Mouse (Mus musculus) liver, embryonic 16.5 days (tissue): ENCODE data around the gene Ctnna2. TPM values are rescaled to one million over a fixed set of nuclear protein-coding genes. Genes with fewer than 3 reads are reported as not detected.

Experiments used
- ATAC-seq: fragments of 200-750 bp; cut with Nextera tagmentation; 2 replicates; pipeline ENCODE4 v1.8.0; 2017; ENCODE audit warnings: low read depth, mild to moderate bottlenecking, moderate number of reproducible peaks, moderate library complexity
- H3K27ac ChIP-seq: fragments of 300-500 bp; sonication (generic); 2 replicates; pipeline ENCODE4 v1.5.1; 2014; ENCODE audit warnings: mild to moderate bottlenecking, low read length
- H3K27me3 ChIP-seq: fragments of 300-500 bp; sonication (generic); 2 replicates; pipeline ENCODE4 v1.6.1; 2014; ENCODE audit warnings: low read depth, low read length, mixed read lengths; ENCODE audit not compliant: control insufficient read depth, insufficient read depth
- H3K36me3 ChIP-seq: fragments of 300-500 bp; sonication (generic); 2 replicates; pipeline ENCODE4 v1.6.1; 2014; ENCODE audit warnings: mild to moderate bottlenecking; ENCODE audit not compliant: control insufficient read depth, insufficient read depth
- H3K4me1 ChIP-seq: fragments of 300-500 bp; sonication (generic); 2 replicates; pipeline ENCODE4 v1.6.1; 2014; ENCODE audit warnings: low read depth, low read length, mixed read lengths; ENCODE audit not compliant: control insufficient read depth
- H3K4me2 ChIP-seq: fragments of 300-500 bp; sonication (generic); 2 replicates; pipeline ENCODE4 v1.6.1; 2014; ENCODE audit warnings: low read depth, low read length, mixed read lengths
- H3K4me3 ChIP-seq: fragments of 300-500 bp; sonication (generic); 2 replicates; pipeline ENCODE4 v1.5.1; 2014; ENCODE audit warnings: low read depth, mild to moderate bottlenecking, low read length
- H3K9ac ChIP-seq: fragments of 300-500 bp; sonication (generic); 2 replicates; pipeline ENCODE4 v1.6.1; 2014; ENCODE audit warnings: low read depth, low read length
- H3K9me3 ChIP-seq: fragments of 300-500 bp; sonication (generic); replicated peaks from 2 replicates; pipeline ENCODE4 v1.6.1; 2016; ENCODE audit warnings: low read length; ENCODE audit not compliant: control insufficient read depth
- WGBS: fragments of 180-500 bp; shearing (Covaris S2); extraction: QIAGEN DNeasy Blood & Tissue Kit; methylation state at CpG from one replicate; pipeline ENCODE4 v1.1.7; 2014; ENCODE audit not compliant: insufficient replicate concordance; 5-methylcytosine and 5-hydroxymethylcytosine counted together
- polyA plus RNA-seq: library from polyadenylated mRNA; unstranded; fragments of >200 nt; fragmentation: Nextera tagmentation; extraction: Ambion mirVana; gene quantifications from 2 replicates; pipeline ENCODE4 v1.2.1, GENCODE M21; 2015

The Ctnna2 gene
- polyA plus RNA-seq, 1 experiment from 2014 or later, result 0.12 TPM

- no peaks in the 10 kb centered on the region for H3K9me3 ChIP-seq
- no peak overlapping the region for H3K9ac ChIP-seq
- no peak overlapping the region for H3K4me2 ChIP-seq
- H3K4me1 ChIP-seq, result no peaks in the 10 kb centered on the region
- no peak for ATAC-seq
- H3K4me3 ChIP-seq, result no peak overlapping the region
- H3K27me3 ChIP-seq, result no peaks in the 10 kb centered on the region
- H3K27ac ChIP-seq, result no peak overlapping the region
- no peaks in the 10 kb centered on the region for H3K36me3 ChIP-seq
Measured at GRCm38 (mm10) chr6:77343781-77344180, 635.7 kb downstream of the Ctnna2 start.

GRCm38 (mm10) chr6:77335537-77335936, 644.0 kb downstream of the Ctnna2 start:
- Histone ChIP-seq H3K4me1 (no peaks in the 10 kb centered on the region), H3K27ac (no peak overlapping the region), H3K9me3 (no peaks in the 10 kb centered on the region), H3K27me3 (no peaks in the 10 kb centered on the region), H3K4me3 (no peak overlapping the region), H3K36me3 (no peaks in the 10 kb centered on the region), H3K4me2 (no peak overlapping the region), H3K9ac (no peak overlapping the region)
- ATAC-seq, result no peak
- WGBS, result 10% methylated on average over 2 of the region's 2 CpGs

GRCm38 (mm10) chr6:77324748-77325147, 654.8 kb downstream of the Ctnna2 start:
- 49% methylated on average over 3 of the region's 3 CpGs for WGBS
- Histone ChIP-seq H3K9ac (no peak overlapping the region), H3K4me3 (no peak overlapping the region), H3K4me2 (no peak overlapping the region), H3K4me1 (no peaks in the 10 kb centered on the region), H3K27me3 (no peaks in the 10 kb centered on the region), H3K36me3 (no peaks in the 10 kb centered on the region), H3K9me3 (no peaks in the 10 kb centered on the region), H3K27ac (no peak overlapping the region)
- ATAC-seq, result no peak

GRCm38 (mm10) chr6:77324327-77324726, 655.2 kb downstream of the Ctnna2 start:
- Histone ChIP-seq H3K4me3 (no peak overlapping the region), H3K36me3 (no peaks in the 10 kb centered on the region), H3K9ac (no peak overlapping the region), H3K27ac (no peak overlapping the region), H3K9me3 (no peaks in the 10 kb centered on the region), H3K4me2 (no peak overlapping the region), H3K27me3 (no peaks in the 10 kb centered on the region), H3K4me1 (no peaks in the 10 kb centered on the region)
- ATAC-seq, result no peak
- 61% methylated on average over 1 of the region's 1 CpGs for WGBS

GRCm38 (mm10) chr6:77306796-77307195, 672.7 kb downstream of the Ctnna2 start:
- no peak for ATAC-seq
- Histone ChIP-seq H3K27me3 (no peaks in the 10 kb centered on the region), H3K27ac (no peak overlapping the region), H3K4me1 (no peaks in the 10 kb centered on the region), H3K4me2 (no peak overlapping the region), H3K4me3 (no peak overlapping the region), H3K36me3 (no peaks in the 10 kb centered on the region), H3K9me3 (no peaks in the 10 kb centered on the region), H3K9ac (no peak overlapping the region)
- 80% methylated on average over 3 of the region's 3 CpGs for WGBS

- H3K36me3 ChIP-seq, result no peaks in the 10 kb centered on the region
- no peak overlapping the region for H3K4me3 ChIP-seq
- H3K4me2 ChIP-seq, result no peak overlapping the region
- H3K27me3 ChIP-seq, result no peaks in the 10 kb centered on the region
- no peak overlapping the region for H3K27ac ChIP-seq
- no peaks in the 10 kb centered on the region for H3K9me3 ChIP-seq
- ATAC-seq, result no peak
- no peaks in the 10 kb centered on the region for H3K4me1 ChIP-seq
- no peak overlapping the region for H3K9ac ChIP-seq
- 69% methylated on average over 1 of the region's 1 CpGs for WGBS
Measured at GRCm38 (mm10) chr6:77301305-77301704, 678.2 kb downstream of the Ctnna2 start.

- Histone ChIP-seq H3K36me3 (no peaks in the 10 kb centered on the region), H3K9me3 (no peaks in the 10 kb centered on the region), H3K4me3 (no peak overlapping the region), H3K9ac (no peak overlapping the region), H3K27ac (no peak overlapping the region), H3K4me2 (no peak overlapping the region), H3K27me3 (no peaks in the 10 kb centered on the region), H3K4me1 (no peaks in the 10 kb centered on the region)
- WGBS, result 50% methylated on average over 6 of the region's 6 CpGs
- no peak for ATAC-seq
Measured at GRCm38 (mm10) chr6:77291415-77291814, 688.1 kb downstream of the Ctnna2 start.

GRCm38 (mm10) chr6:77288402-77288801, 691.1 kb downstream of the Ctnna2 start:
- no peaks in the 10 kb centered on the region for H3K36me3 ChIP-seq
- no peaks in the 10 kb centered on the region for H3K4me1 ChIP-seq
- H3K9ac ChIP-seq, result no peak overlapping the region
- no peaks in the 10 kb centered on the region for H3K27me3 ChIP-seq
- no peak overlapping the region for H3K4me3 ChIP-seq
- ATAC-seq, result no peak
- no peak overlapping the region for H3K4me2 ChIP-seq
- H3K9me3 ChIP-seq, result no peaks in the 10 kb centered on the region
- no peak overlapping the region for H3K27ac ChIP-seq

- 65% methylated on average over 5 of the region's 5 CpGs for WGBS
- Histone ChIP-seq H3K4me1 (no peaks in the 10 kb centered on the region), H3K9ac (no peak overlapping the region), H3K9me3 (no peaks in the 10 kb centered on the region), H3K4me3 (no peak overlapping the region), H3K27me3 (no peaks in the 10 kb centered on the region), H3K4me2 (no peak overlapping the region), H3K36me3 (no peaks in the 10 kb centered on the region), H3K27ac (no peak overlapping the region)
- no peak for ATAC-seq
Measured at GRCm38 (mm10) chr6:77286317-77286716, 693.2 kb downstream of the Ctnna2 start.

- Histone ChIP-seq H3K9ac (no peak overlapping the region), H3K4me1 (no peaks in the 10 kb centered on the region), H3K27ac (no peak overlapping the region), H3K4me3 (no peak overlapping the region), H3K36me3 (no peaks in the 10 kb centered on the region), H3K27me3 (no peaks in the 10 kb centered on the region), H3K4me2 (no peak overlapping the region), H3K9me3 (no peaks in the 10 kb centered on the region)
- no peak for ATAC-seq
- 65% methylated on average over 5 of the region's 5 CpGs for WGBS
Measured at GRCm38 (mm10) chr6:77278794-77279193, 700.7 kb downstream of the Ctnna2 start.
